Mouse (Mus musculus) testis, adult 2 months (tissue): ENCODE results near the gene Faap20.

ENCODE experiments used
- CTCF ChIP-seq: fragments of 200-500 bp; IDR thresholded peaks from 2 replicates; pipeline ENCODE4 v1.5.1; 2012; ENCODE audit warnings: low read depth, mild to moderate bottlenecking, inconsistent platforms, low read length, moderate library complexity; ENCODE audit not compliant: control insufficient read depth, insufficient read depth, insufficient replicate concordance
- POLR2A ChIP-seq: fragments of 200-500 bp; IDR thresholded peaks from 2 replicates; pipeline ENCODE4 v1.6.1; 2012; ENCODE audit warnings: low read depth, mild to moderate bottlenecking, inconsistent platforms, low read length, moderate library complexity; ENCODE audit not compliant: control insufficient read depth

GRCm38 (mm10) chr4:155301098-155301447 is 51.5 kb downstream of the Faap20 start:
- no peak for TF ChIP-seq CTCF
- no peak for TF ChIP-seq POLR2A
